Mouse (Mus musculus) right cerebral cortex, adult 2 months (tissue): ENCODE data around the gene Psma3.
A peak's percentile ranks its signal among the peaks of the same experiment; 100 is the strongest.
"Not testable (repeated sequence)": the region's sequence is repeated elsewhere in the genome, so short reads cannot be mapped to it uniquely, and the experiment has no call there.

ENCODE experiments used
- DNase-seq, 2 experiments: peaks; one replicate each; pipeline ENCODE4 v3.0.0; 2021 to 2022; ENCODE audit warnings: low spot score in 2 of 2

The Psma3 gene

DNA sequence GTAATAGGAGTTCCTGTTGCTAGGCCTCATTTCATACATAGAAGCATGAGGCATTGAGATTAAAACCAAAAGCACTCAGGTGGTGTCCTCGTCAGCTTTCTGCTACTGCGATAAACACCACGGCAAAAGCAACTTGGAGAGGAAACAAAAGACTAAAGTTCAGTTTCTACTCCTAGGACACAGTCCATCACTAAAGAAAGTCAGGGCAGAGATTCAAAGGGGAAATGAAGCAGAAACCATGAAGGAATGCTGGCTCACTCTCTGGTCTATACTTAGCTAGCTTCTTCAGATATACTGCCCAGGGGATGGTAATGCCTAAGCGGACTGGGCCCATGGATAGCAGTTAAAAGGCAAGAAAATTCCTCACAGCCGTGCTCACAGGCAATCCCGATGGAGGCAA lies 27.0 kb downstream of the Psma3 start:
- no peak for DNase-seq

DNA sequence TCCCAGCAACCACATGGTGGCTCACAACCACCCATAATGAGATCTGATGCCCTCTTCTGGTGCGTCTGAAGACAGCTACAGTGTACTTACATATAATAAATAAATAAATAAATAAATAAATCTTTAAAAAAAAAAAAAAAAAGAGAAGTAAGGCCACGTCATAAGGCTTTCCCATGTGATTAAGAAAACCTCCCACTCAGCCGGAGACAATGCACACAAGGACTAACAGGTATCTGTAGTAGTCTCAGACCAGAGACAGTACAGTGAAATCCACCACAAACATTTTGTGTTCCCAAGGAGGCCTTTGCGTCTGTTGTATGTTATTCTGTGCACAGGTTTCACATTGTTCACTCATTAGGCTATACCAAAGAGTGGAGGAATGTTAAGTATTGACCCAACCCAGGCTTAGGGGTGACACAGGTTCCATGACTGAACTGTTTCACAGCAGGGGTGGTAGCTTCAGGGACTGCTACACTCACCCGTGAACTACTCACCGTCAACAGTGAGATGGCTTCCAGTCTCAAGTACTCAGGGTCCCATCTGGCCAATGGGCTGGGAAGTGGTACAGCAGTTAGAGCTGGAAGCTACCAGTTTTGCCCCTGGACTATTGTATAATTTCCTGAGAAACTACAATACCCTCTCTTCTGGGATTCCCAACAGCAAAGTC lies 29.5 kb downstream of the Psma3 start:
- DNase-seq = no peak

DNA sequence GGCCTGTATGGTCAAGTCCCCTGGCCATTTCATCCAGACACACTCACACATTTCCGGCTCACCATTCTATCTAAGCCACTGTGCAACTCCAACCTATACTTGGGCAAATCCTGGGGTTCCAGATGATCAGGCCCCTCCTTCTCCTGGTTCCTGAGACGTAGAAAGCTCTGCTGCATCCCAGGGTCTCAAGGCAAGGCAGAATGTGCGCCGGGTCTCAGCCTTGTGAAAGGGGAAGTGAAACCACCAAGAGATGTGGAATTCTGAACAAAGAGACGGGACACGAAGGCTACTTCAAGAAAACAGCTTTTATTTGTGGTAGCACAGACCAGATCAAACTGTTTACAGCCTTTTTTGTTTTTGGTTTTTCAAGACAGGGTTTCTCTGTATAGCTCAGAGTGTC lies 31.7 kb downstream of the Psma3 start:
- no peak for DNase-seq

DNA sequence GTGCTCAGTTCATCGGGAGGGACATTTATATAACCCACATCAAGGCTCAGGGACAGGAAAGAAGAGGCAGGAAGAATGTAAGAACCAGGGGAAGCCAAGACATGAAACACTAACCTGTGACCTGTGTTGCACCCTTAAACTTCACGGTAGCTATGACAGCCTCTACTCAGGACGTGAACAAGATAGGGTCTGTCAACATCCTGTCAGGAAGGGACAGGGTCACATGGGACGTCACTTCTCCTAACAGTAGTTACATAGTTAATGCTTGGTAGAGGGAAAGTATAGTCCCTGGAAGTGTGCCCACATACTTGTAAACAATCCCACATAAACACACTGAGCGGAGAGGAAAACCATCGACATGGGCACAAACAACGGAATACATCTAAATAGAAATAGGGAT lies 32.5 kb downstream of the Psma3 start:
- no peak for DNase-seq

DNA sequence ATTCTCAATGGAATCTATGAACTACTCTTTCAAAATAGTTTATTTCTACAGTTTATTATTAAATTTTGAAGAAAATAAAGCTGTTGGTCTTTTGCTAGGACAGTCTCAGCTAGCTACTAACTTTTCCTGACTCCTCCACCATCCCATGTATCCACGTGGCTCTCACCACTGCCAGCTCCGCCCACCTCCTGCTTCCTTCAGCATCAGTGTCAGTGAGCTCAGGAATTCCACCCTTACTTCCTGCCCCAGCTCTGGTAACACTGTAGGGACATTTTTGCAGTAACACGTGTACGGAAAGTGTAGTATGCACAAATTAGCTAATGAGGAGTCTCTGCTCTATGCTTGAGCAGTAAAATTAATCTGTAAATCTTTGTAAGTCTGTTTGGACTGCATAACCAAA lies 35.3 kb downstream of the Psma3 start:
- no peak for DNase-seq

DNA sequence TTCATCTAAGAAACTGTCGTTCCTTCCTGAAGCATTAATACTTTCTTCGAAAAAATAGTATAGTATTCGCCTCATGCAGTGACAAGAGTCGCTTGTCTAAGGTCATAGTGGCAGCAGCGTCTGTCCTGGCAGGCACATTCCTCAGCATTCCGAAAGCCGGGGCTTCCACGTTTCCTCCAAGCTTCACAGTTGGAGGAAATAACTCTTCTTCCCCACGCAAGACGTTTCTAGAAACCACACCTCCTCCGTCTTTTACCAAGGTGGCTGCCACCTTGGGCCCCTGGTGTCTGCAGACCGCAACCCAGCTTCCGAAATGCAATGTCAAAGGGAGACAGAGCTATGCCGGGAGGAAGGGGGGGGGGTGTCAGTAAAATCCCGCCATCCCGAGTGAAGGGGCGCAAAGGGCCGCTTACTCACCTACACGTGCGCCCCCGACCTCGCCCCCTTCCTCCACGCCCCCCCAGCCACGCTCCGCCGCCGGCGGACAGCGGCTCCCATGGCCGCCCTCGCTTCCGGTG lies 40.5 kb downstream of the Psma3 start:
- DNase-seq = peak in 1 of 2 experiments; percentile 40

DNA sequence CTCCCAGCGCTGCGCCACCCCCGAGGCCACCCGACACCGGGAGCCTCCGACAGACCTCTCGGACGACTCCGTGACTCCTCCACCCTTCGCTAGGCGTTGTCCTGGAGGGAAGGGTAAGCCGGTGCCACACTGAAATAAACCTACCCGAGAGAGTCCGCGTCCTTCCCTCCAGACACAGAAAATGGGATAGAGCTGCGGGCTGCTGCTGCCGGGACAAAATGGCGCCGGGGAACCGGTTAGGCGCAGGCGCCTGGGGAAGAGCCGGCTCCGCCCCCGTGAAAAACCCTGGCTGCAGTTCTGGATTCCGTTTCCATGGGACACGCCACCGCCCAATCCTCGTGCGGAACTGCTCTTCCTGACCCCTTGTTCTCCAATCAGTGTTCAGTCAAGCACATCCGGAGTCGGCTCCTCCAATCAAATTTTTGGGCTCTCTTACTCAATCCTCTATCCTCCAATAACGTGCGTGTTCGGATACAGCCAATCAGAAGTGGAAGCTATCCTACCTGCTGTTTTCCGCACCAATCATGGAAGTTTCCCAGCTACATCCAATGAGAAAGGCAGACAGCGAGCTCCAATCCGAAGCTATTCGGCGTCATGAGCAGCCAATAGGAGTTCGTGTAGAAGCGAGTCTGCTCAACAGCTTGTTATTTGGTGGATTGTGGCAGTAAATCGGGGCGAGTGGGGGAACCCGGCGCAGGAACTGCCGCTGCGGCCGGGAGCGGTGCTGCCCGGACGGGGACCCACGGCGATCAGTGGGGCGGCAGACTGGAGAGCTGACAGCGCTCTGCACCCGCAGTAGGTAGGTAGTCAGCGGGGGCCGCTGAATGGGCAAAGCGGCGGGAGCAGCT lies 41.2 kb downstream of the Psma3 start, which contains the start of gene Arid4a:
Gene Arid4a (plus strand): TSS at position 628 of the 848 bp plus-strand sequence.
- peak; percentile 97 for DNase-seq

DNA sequence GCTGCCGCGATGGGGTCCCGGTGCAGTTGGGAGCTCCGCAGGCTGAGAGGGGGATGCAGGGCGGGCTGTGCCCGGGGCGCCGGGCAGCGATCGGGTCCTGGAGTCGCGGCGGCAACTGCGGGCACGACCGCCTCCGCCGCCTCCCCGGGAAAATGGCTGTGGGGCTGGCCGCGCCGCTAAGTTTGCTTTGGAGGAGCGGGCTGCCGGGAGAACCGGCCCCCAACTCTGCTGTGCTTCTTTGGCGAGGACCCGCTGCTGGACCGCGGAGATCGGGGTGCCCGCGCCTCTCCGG lies 41.7 kb downstream of the Psma3 start:
- no peak for DNase-seq

DNA sequence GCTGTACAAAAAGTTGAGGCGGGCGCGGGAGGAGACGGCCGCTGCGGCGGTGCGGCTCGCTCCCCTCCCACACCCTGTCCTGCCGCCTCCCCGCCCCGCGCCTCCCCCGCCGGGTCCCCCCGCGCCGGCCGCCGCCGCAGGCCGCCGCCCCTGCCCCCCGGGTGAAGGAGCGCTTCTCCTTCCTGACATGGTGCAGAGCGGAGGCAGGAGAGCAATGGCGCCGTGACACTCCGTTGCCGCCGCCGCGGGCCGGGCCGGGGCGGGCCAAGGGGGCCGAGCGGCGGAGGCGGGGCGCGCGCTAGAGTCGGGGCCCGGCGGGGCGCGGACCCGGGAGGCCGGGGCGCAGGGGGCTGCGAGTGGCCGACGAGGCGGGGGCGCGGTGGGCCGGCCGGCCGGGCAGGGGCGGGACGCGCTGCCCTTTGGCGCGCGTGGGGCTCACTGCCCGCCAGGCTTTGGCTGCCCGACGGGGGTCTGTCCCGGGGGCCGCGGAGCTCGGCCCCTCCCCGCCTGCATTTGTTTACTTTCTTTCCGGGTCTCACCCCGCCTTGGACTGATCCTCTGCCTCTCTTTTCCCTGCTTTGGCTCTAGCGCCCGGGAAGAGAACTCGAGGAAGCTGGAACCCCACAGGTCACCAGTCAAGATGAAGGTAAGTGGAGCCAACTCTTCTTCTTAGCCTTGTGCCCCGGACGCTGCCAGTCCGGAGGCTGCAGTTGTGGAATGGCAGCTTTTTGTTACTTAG lies 42.3 kb downstream of the Psma3 start:
- DNase-seq = no peak

DNA sequence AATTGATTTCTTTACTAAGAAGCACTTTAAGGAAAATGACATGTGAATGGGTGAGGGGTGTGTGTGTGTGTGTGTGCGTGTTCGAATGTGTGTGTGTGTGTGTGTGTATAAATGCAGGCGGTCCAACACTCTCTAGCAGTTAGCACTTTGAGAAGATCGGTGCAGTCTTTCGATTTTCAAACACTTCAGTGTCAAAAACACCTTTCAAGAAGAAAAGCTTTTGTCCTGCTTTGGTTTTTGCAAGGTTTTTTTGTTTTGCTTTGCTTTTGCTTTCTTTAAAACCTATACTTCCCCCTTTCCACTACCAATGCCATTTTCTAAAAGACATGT lies 42.8 kb downstream of the Psma3 start:
- DNase-seq = no peak

DNA sequence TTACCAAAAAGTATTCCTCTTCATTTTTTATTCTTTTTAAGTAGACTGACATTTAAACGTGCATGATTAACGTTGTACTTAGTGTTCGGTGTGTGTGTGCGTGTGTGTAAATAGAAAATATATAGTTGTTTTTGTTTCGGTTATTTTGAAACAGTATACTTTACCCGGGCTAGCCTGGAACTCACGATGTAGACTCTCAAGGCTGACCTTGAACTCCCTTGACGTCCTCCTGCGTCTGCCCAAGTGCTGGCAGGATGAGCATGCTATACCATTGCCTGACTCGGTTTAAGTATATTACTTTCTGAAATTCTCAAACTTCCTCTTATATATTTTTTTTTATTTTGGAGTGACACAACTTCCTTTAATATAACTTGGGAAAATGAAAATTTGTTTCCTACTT lies 43.4 kb downstream of the Psma3 start:
- no peak for DNase-seq

DNA sequence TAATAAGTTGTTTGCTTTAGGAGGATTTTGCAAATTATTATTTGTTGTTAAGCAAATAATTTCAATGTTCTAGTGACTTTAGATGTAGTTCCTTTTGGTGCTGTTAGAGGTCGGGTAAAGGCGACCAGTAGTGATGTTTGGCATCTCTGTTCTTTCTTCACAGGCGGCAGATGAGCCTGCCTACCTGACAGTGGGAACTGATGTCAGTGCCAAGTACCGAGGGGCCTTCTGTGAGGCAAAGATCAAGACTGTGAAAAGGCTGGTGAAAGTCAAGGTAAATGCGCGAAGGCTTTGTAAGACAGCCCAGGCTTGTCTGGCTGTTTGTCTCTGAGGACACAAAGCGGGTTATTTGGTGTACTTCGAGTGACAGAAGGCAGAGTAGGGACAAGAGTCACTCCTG lies 44.8 kb downstream of the Psma3 start:
- DNase-seq = no peak

DNA sequence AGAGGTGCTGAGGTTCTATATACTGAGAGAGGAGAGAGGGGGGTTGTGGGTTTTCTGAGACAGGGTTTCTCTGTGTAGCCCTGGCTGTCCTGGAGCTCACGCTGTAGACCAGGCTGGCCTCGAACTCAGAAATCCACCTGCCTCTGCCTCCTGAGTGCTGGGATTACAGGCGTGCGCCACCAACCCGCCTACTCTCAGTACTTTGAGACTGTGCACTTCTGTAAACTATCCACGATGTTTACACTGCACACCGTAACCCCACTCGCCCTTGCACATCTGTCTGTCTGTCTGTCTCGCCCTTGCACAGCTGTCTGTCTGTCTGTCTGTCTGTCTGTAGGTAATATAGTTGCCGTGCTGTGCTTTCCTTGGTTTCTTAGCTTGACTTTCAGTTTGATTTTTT lies 50.0 kb downstream of the Psma3 start:
- no peak for DNase-seq

DNA sequence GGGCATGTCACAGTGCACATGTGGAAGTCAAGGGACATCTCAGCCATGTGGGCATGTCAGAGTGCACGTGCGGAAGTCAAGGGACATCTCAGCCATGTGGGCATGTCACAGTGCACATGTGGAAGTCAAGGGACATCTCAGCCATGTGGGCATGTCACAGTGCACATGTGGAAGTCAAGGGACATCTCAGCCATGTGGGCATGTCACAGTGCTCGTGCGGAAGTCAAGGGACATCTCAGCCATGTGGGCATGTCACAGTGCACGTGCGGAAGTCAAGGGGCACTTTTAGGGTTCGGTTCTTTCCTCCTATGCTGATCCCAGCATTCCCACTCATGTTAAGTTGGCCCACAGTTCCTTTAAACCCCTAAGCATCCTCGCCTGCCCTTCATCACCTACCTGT lies 53.8 kb downstream of the Psma3 start:
- not testable (repeated sequence) for DNase-seq

DNA sequence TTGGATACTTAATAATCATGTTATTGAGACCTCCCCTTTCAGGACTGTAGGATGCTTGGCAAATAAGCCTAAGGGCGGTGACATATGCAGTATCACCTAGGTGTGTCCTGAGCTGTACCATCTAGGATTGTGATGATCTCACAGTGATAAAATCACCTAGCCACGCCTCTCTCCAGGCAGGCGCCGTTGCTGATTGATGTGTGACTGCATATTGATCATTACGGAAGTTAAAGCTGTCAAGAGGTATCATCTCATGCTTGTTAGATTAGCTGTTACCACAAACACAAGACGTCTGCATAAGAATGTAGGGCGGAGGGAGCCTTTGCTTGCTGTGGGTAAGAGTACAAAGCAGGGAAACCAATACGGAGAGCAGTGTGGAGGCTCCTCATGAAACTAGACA lies 55.8 kb downstream of the Psma3 start:
- DNase-seq = no peak

DNA sequence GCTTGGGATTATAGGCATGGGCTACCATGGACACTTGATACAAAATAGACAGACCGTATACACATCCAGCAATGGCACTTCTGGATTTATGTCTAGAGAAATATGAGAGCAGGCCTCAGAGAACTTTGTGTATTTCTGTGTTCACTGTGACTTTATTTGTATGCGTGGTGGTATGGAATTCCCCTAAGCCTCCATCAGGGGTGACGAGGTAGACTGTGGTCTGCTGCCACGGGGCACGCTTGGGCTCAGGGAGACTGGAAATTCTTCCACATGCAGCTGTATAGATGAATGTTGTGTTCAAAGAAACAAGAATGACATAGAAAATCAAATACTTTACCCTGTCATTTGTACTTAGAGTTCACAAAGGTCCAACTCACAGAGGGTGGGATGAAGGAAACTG lies 56.3 kb downstream of the Psma3 start:
- DNase-seq = no peak

DNA sequence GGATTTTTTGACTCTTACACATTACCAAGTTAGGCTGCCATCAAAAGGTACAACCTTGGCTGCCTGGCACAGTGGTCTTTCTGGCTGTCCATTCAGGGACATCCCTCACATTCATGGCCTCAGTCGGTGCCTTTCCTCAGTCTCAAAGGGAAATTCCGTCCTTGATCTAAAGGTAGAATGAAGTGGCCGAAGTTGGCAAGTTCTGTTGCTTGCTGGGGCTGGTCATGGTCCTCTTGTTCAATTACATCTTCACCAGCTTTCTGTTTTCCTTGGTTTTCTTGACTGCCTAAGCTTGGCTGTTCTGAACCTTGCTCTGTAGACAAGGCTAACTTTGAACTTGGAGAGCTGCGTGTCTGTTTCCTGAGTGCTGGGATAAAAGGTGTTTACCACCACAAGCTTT lies 61.4 kb downstream of the Psma3 start:
- no peak for DNase-seq

DNA sequence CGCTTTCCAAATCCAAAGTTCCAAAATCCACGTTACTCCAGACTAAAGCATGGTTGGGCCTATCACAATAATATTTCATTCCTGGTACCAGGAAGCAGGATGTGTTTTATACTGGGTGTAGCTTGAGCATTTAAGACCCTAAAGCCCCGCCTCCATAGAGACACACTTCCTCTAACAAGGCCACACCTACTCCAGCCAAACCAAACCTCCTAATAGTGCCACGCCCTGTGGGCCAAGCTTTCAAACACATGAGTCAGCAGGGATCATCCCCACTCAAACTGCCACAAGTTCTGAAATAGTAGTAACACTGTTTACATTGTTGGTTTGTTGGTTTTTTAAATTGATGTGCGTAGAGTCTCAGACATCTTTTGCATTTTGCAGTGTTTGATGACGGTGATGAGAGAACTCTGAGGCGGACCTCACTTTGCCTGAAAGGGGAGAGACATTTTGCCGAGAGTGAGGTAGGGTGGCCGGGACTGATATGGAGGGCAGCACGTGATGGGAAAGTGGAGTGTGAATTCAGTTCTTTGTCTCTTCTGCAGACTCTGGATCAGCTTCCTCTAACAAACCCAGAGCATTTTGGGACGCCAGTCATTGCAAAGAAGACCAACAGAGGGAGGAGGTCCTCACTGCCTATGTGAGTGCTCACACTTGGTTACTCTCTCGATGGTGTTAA lies 62.4 kb downstream of the Psma3 start:
- no peak for DNase-seq

DNA sequence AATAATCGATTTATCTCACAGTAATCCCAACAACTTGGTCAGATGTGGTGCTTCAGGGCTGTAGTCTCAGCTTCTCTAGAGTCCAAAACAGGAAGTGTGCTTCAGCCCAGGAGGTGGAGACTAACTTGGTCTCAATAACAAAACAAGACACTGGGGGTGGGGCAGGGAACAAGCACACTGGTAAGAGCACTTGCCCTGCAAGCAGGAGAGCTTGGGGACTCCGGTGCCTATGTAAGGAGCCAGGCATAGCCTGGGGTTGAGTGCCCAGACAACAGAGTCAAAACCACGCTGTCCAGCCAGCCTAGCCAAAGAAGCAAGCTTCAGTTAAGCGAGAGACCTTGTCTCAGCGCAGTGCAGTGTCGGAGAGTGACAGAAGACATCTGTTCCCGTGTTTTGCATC lies 66.0 kb downstream of the Psma3 start:
- peak in 1 of 2 experiments; percentile 21 for DNase-seq

DNA sequence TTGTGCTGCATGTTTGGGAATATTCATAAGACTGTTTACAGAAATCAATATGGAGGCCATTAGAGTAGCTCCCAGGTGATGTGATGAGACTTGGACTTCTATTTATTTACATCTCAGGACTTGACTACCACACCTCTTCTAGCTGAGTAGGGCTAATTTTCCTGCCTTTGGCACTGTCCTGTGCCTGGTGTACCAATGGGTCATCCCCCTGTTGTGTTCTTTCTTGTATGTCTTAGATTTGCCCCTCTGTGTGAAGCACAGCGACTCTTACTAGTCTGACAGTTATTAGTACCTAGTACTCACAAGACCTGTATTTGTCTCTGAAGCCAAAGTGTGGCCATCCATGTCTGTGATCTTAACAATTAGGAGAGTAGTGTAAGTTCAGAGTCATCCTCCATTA lies 68.0 kb downstream of the Psma3 start:
- DNase-seq = no peak

DNA sequence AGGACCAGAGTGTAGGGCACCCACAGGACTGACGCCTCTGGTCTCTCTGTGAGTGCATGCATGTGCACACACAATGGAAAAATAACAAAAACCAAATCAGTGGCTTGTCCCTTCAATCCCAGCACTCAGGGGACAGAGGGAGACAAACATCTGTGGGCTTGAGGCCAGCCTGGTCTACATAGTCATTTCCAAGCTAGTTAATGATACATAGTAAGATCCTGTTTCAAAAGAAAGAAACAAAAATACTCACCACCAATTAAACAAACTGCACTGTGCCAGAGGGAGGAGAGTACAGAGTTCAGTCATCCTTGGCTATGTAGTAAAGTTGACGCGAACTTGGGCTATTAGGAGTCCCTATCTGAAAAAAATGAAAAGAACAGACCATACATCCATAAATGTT lies 69.2 kb downstream of the Psma3 start:
- no peak for DNase-seq

DNA sequence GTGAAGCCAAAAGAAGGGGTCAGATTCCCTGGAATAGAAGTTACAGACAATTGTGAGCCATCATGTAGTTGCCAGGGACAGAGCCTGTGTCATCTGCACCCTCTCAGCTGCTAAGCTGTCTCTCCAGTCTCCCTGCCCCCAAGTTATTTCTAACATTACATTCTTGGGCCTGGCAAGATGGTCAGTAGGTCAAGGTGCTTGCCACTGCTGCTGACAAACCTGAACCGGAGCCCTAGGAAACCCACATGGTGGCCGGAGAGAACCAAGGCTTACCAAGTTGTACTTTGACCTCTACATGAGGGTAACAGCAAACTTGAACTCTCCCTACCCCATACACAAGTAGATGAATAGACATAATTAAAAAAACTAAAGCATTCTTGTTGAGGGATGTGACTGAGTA lies 70.1 kb downstream of the Psma3 start:
- no peak for DNase-seq
